Mouse (Mus musculus) v-Abl transformed pro-B cells (cell line): ENCODE data around the gene Cyth2.

Source experiments
- in situ Hi-C, 2 experiments: fragments of 400-800 bp; cut with MboI; formaldehyde crosslinking; loops; one replicate each; pipeline ENCODE4 v1.15.1; 2025; ENCODE audit not compliant: unreplicated experiment in 2 of 2

The Cyth2 gene

DNA sequence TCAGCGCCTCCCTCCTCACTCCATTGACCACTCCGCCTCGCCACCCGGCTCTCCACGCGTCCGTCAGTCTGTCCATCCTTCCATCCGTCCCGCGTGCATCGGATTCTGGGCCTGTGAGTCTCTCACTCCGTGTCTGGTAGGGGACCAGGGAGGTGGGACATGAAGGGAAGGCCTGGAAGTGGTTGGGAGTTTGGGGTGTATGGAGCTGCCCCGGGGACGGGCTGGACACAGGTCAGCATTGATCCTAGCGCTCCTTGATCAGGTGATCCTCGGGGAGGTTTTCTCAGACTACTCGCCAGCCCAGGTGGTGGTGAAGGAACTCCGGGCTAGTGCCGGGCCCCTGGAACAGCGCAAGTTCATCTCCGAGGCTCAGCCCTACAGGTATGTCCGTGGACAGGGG, 26.7 kb downstream of the Cyth2 start:
- in situ Hi-C loops, result loop anchor here in 1 of 2 experiments (5.0 kb wide), 1 partner anchor 70 kb away; no protein-coding TSS in a partner anchor

DNA sequence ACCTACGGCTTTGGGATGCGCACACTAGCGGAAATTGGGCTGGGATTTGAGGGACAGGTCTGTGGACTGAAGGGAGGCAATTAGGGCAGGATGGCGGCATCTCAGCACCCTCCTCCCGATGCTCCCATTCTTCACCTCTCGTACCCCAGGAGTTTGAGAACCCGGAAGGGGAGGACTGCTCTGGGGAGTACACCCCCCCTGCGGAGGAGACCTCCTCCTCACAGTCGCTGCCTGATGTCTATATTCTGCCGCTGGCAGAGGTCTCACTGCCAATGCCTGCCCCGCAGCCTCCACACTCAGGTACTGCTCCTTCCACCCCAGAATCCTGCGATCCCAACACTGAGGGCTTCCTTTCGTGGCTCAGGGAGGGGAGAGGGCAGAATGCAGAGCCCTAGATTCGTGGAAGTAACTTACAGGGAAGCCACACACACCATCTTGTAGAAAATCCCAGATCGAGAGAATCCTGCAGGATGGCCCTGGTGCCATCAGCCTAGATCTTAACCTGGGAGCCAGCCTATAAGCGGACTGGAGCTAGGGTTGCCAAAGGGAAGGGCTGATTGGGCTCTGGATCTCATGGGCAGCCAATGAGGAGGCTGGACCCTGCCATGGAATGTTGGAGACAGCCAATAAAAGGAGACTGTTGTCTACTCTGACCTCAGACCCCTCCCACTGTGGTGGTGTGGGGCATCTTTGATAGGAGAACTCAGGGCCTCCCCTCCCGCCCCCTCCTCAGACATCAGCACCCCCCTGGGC, 27.5 kb downstream of the Cyth2 start:
- in situ Hi-C loops, result loop anchor here in 1 of 2 experiments (5.0 kb wide), 1 partner anchor 70 kb away; no protein-coding TSS in a partner anchor

DNA sequence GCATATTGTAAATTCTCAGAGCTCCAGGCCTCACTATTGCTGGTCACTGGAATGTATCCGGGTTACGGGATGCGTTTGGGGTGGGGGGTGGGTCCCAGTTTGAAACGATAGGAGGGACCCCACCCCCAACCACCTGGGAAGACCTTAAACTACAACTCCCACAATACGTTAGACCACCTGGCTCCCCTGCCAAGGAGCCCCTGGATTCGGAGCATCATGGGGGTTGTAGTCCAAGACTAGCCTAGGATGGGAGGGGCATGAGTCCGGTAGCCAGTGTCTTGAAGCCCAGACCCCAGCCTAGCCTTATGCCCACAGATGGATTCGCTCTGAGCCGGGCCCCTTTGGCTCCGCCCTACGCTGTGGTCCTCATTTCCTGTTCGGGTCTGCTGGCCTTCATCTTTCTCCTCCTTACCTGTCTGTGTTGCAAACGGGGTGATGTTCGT, 28.2 kb downstream of the Cyth2 start:
- in situ Hi-C loops, result loop anchor here in 1 of 2 experiments (5.0 kb wide), 1 partner anchor 71 kb away; no protein-coding TSS in a partner anchor

DNA sequence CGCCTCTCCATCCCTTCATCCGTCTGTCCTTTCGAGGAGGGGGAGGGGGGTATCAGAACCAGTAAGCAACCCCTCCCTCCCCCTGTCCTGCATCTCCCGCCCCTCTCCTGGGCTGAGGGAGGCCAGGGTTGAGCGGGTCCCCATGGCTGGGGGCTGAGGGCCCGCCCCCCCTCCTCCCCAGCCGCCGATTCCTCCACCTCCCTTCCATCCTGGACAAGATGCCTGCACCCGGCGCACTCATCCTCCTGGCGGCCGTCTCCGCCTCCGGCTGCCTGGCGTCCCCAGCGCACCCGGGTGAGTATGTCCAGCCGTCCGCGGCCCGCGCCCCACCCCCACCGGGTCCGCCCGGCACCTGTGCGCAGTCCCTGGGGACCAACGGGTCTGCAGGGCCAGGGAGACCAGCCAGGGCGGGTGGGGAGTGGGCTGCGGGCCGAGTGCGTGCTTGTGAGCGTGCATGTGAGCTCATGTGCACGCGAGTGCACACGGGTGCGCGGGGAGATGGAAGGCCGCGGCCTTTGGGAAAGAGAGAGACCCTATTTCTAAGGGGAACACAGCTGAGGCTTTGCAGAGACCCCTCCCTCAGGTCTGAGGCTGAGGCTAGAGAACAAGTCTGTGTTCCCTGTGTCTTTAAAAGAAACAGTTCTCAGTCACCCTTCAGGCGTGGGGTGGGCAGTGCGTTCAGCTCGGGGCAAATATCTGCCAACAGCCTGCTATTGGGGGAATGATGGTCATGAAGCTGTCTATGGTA, 28.8 kb downstream of the Cyth2 start:
- in situ Hi-C loops, result loop anchor here in 1 of 2 experiments (5.0 kb wide), 1 partner anchor 72 kb away; no protein-coding TSS in a partner anchor

DNA sequence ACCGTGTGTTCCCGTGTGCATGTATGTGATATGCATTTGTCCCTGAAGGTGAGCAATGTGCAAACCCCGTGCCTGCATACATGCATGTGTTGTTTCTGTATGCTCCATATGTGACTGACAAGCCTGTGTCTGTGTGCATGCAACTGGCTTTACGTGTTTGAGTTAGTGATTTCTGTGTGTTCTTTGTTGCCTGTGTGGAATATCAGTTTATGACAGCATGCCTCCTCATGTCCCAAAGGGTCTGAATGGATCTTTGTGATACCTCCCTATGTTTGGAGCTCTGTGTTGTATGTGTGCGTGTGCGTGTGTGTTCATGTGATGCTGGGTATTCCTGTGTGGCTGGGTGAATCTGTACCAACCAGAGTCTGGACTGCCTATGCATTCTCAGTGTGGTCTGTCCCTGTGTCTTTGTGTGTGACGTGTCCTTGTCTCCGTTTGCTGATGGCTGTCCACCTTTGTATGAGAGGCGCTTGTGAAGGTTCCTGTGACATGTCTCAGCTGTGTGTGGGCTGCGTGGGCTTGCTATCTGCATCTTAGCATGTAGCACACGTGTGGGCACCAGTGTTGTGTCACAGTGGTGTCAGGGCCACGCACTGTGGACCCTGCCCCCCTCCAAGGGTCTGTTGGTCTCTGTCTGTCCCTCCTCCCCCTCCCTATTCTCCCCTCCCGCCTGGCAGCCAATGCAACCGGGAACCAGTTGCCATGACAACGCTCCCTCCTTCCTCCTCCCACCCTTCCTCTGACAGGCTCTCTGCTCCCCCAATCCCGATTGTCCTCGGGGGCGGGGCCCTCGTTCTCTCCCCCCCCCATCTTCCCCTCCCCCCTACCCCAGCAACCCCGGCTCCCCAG, 29.6 kb downstream of the Cyth2 start, which contains the start of gene Sult2b1:
Gene Sult2b1 (minus strand): TSS at position 146 of the 849 bp plus-strand sequence.
- in situ Hi-C loops, result loop anchor here in 1 of 2 experiments (5.0 kb wide), 1 partner anchor 73 kb away; no protein-coding TSS in a partner anchor

DNA sequence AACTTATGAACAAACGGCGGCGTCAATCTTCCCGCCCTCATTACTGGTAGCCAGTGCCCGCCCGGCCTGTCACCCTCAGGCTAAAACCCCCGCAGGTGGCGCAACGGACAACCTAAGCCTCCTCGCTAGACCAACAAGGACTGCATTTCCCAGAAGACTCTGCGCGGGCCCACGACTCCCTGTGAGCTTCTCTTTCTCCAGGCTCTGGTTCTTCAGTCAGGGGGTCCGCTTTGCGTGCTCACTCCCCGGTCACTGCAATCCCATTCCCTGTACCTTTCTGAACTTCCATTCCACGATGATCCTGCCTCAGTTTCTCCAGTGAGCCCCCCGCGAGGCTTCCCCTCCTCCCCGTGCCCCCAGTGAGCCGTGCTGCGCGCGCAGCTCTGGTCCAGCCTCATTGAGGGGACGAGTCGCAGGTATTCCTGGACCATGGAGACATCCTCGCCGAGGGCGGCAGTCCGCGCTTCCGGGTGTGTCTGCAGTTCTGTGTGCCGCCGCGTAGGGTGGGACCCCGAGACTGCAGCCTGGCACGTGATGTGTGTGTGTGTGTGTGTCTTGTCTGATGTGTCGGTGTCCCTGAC, 30.8 kb downstream of the Cyth2 start, which contains the start of gene Lmtk3:
Gene Lmtk3 (plus strand): TSS at position 228 of the 581 bp plus-strand sequence.
- in situ Hi-C loops, result no loop called here

DNA sequence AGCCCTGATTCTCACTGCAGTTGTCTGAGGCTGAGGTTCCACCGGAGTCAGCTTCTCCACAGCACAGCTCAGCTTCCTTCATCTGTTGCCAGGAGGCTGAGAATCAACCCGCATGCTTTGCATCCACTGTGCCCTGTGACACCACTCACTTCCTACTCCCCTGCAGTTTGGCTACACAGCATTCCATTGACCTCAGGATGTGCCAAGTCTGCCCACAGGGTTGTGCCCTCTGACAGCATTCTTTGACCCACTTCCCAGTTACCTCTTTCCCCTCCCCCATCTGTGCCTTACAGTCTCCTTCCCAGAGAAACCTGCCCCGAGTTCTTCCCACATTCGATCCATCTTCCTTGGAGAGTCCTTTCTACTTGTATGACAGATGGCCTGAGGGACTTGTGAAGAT, 32.1 kb downstream of the Cyth2 start:
- in situ Hi-C loops, result no loop called here

DNA sequence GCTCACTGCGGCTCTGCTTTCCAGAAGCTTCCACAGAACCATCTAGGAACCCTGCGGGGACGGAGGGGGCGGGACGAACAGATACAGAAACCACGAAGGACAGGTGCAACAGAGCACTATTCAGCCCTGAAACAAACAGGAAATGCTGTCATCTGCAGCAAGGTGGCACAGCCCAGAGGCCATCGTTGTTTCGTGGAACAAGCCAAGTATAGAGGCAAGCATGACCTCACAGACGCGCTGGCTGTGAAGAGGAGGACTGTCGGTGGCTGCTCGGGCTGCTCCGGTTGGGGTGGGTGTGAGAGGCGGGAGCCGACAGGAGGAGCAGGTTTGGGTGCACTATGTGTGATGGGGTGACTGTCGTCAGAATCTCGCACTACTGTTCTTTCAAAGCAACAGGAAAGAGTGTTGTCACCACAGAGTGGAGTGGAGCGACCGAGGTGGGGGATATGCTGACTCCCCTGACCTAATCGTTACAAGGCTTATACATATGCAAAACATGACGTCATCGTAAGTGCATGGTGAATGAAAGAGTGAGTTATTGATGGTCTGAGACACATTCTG, 35.2 kb downstream of the Cyth2 start:
- in situ Hi-C loops, result no loop called here

DNA sequence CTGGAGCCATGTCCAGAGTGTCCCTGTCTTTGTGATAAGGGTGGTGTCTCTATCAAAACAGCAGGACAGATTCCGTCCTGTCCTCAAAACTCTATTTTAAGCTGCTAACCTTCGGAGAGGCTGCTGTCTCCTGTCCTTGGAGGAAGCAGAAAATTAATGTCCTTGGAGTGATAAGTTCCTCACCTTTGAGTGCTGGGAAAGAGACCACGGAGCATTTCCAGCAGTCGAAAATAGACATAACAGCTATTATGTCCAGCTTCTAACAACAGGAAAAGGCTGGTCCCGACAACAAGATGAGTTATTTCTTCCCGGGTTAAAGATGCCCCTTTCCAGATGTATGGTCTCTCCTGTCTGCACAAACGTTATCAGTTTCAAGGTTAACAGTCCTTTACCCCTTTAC, 39.1 kb downstream of the Cyth2 start:
- in situ Hi-C loops, result no loop called here

DNA sequence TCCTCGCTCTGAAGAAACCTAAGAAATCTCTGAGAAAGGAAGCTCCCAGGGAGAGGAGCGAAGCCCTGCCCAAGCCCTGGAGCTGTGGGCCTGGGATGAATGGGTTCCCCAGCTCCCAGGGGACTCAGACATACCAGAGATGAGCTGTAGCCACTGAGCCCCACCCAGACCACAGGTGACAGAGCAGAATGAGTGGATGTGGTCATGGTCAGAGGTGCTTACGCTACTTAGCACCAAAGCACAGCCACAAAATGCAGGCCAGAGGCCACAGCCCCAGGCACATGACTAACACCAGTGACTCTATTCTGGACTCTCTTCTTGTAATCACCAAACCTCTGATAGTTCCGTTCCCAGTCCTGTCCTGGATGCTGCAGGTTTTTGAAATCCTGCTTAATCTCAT, 43.3 kb downstream of the Cyth2 start:
- in situ Hi-C loops, result no loop called here

DNA sequence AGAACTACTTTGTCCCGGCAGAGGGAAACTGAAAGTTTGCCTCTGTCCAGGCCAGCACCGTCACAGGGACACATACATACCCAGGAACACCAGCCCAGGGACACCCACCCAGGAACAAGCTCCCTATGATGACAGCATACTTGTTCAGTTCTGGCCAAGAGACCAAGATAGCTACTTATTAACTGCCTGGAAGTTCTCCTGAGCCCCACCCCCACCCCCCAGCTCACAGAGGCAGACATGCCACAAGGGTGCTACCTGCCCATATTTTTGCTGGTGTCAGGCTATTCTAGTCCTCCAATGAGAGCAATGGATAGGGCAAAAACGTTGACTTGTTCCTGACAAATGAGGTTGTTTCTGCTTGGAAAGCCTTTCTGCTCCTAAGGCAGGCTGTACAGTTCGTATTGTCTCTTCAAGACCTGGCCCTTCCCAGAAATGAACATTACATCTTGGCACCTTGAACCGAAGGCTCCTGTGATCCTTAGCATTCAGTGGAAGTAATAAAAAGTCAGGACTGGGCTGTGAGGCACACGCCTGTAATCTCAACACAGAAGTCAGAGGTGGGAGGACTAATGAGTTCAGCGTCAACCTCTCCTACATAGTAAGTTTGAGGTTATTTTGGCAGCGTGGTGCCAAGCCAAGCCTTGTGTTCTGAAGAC, 43.8 kb downstream of the Cyth2 start:
- in situ Hi-C loops, result no loop called here

DNA sequence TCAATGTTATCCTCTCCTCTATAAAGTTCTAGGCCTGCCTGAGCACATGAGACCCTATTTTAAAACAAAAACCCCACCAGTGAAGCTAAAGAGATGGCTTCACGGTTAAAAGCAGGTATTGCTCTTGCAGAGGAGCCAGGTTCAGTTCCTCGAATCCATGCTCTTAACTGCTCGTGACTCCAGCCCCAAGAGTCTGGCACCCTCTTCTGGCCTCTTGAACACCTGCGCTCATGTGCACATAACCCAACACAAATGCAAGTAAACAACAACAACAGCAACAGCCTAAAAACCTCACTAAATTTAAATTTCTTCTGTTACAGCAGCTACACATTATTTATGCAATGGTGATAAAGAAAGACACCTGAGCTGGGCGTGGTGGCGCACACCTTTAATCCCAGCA, 46.9 kb downstream of the Cyth2 start:
- in situ Hi-C loops, result no loop called here

DNA sequence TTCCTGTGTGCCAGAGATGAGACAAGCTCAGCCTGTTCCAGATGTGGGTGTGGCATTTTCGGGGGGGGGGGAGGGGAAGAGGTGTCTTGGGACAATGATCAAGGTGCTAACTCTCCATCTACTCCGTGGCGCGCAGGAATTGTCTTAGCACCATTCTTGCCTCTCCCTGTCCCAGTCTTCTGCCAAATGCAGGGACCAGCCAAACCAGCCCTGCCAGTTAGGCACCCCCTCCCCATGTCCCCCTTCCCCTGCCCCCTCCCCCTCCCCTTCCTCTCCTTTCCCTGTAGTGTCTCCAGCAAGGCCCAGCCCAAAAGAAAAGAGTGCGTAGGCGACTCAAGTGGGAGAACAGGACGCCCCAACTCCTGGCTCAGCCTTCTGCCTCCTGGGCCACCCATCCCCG, 47.6 kb downstream of the Cyth2 start:
- in situ Hi-C loops, result no loop called here

DNA sequence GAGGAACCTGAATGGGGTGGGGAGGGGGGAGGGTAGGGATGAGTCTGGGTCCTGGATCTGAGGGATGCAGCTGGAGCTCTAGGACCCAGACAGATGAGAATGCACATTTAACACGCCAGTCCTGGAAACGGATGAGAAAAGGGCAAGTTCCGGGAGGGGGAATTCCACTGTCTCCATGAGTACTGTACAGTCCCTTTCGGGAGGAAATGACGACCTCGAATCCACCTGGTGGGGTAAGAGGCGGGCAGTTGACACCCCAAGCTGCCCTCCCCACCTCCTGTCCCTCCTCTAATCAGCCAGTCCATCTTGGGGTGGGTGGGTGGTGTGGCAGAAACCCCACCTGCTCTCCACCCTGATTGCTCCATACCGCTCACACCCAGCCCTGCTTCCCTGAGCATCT, 48.4 kb downstream of the Cyth2 start:
- in situ Hi-C loops, result no loop called here

DNA sequence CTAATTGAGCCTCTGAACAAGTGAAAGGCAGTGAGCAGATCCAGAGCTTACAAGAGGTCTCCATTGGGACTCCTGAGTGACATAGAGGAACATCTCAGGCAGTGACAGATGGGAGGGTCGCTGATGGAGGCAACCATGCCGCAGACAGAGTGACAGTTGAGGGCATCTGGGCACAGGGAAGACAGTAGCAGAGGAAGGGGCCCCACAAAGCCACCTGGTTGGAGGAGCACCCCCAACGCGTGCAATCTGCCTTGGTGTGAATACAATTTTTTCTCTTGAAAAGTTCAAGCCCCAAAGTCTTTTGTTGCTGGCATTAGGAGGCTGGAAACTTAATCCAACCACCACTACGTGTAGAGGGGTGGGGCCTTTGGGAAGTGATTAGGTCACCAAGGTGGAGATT, 54.2 kb downstream of the Cyth2 start:
- in situ Hi-C loops, result no loop called here

DNA sequence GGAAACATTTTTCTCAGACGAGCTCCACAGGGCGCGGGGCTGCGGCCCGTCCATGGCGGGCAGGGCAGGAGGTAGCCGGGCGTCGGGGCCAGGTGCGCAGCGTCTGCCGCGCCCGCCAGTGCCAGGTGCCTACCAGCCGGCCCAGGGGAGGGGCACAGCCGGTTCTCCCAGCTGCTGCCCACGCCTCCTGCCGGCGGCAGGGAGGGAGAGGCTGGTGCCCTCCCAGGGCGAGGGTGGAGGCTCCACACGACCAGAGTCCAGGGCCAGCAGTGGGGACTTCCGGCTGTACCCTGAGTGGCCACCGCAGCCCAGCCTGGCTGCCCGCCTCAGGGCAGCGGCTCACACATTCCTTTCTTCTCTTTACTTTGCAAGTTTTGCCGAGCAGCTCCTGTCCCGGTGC, 55.0 kb downstream of the Cyth2 start:
- in situ Hi-C loops, result no loop called here
